Mouse (Mus musculus) forebrain, postnatal 0 days (tissue): Measurements from ENCODE around the gene Pdia2. TPM values are rescaled to one million over a fixed set of nuclear protein-coding genes. Genes with fewer than 3 reads are reported as not detected.
"Not testable (repeated sequence)": the region's sequence is repeated elsewhere in the genome, so short reads cannot be mapped to it uniquely, and the experiment has no call there.

Experiments used
- ATAC-seq: fragments of 200-750 bp; cut with Nextera tagmentation; 2 replicates; pipeline ENCODE4 v1.8.0; 2017; ENCODE audit warnings: mild to moderate bottlenecking, moderate library complexity
- DNase-seq: peaks from one replicate; pipeline ENCODE4 v3.0.0-alpha.2; 2015
- H3K27ac ChIP-seq: fragments of 300-500 bp; sonication (generic); 2 replicates; pipeline ENCODE4 v1.5.1; 2014; ENCODE audit warnings: low read depth, mild to moderate bottlenecking, antibody characterized with exemption, low read length, moderate library complexity, mixed read lengths
- H3K27me3 ChIP-seq: fragments of 300-500 bp; sonication (generic); 2 replicates; pipeline ENCODE4 v1.6.1; 2014; ENCODE audit warnings: mild to moderate bottlenecking, low read length, mixed read lengths; ENCODE audit not compliant: insufficient read depth
- H3K36me3 ChIP-seq: fragments of 300-500 bp; sonication (generic); 2 replicates; pipeline ENCODE4 v1.6.1; 2014; ENCODE audit warnings: mild to moderate bottlenecking, moderate library complexity; ENCODE audit not compliant: insufficient read depth
- H3K4me1 ChIP-seq: fragments of 300-500 bp; sonication (generic); 2 replicates; pipeline ENCODE4 v1.6.1; 2014; ENCODE audit warnings: antibody characterized with exemption; ENCODE audit not compliant: insufficient read depth
- H3K4me2 ChIP-seq: fragments of 300-500 bp; sonication (generic); 2 replicates; pipeline ENCODE4 v1.6.1; 2014; ENCODE audit warnings: low read depth, mild to moderate bottlenecking, moderate library complexity
- H3K4me3 ChIP-seq: fragments of 300-500 bp; sonication (generic); 2 replicates; pipeline ENCODE4 v1.5.1; 2014; ENCODE audit warnings: low read depth, low read length, mixed read lengths
- H3K9ac ChIP-seq: fragments of 300-500 bp; sonication (generic); 2 replicates; pipeline ENCODE4 v1.6.1; 2014; ENCODE audit warnings: mild to moderate bottlenecking
- H3K9me3 ChIP-seq: fragments of 300-500 bp; sonication (generic); 2 replicates; pipeline ENCODE4 v1.6.1; 2016; ENCODE audit warnings: low read length
- CTCF ChIP-seq: sonication (generic); IDR thresholded peaks from 2 replicates; pipeline ENCODE4 v1.5.1; 2016; ENCODE audit warnings: antibody characterized with exemption, control low read depth, low read depth
- WGBS: fragments of 180-500 bp; shearing (Covaris S2); extraction: QIAGEN DNeasy Blood & Tissue Kit; methylation state at CpG from one replicate; pipeline ENCODE4 v1.1.7; 2014; 5-methylcytosine and 5-hydroxymethylcytosine counted together
- polyA plus RNA-seq: library from polyadenylated mRNA; unstranded; fragments of >200 nt; fragmentation: Nextera tagmentation; extraction: Ambion mirVana; gene quantifications from 2 replicates; pipeline ENCODE4 v1.2.1, GENCODE M21; 2015
- total RNA-seq: library from RNA; depleted of rRNA; stranded (reverse); fragments of >200 nt; gene quantifications from 2 replicates; pipeline ENCODE4 v1.2.3, GENCODE M21; 2014; rRNA removed

Pdia2 gene
- total and polyA plus RNA-seq, 2 experiments from 2014 or later: not detected

DNA sequence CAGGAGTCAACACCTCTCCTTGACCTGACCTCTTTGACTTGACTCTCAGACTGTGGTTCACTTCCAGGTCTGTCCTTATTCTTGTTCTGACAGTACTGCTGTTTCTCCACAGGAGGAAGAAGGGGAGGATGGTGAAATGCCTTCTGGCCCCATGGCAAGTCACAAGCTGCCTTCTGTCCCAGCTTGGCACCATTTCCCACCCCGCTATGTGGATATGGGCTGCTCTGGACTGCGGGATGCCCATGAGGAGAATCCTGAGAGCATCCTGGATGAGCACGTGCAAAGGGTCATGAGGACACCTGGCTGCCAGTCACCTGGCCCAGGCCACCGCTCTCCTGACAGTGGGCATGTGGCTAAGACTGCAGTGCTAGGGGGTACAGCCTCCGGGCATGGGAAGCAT lies 11.3 kb downstream of the Pdia2 start:
- no peak for TF ChIP-seq CTCF
- no peak overlapping the region for H3K4me2 ChIP-seq
- 96% methylated on average over 5 of the region's 5 CpGs for WGBS
- H3K27ac ChIP-seq: no peak overlapping the region
- ATAC-seq (no peak), DNase-seq (no peak)
- H3K4me3 ChIP-seq: no peak overlapping the region
- no peaks in the 10 kb centered on the region for H3K27me3 ChIP-seq
- no peaks in the 10 kb centered on the region for H3K9me3 ChIP-seq
- H3K9ac ChIP-seq: no peak overlapping the region
- H3K4me1 ChIP-seq: no peaks in the 10 kb centered on the region
- H3K36me3 ChIP-seq: peaks cover 76% of the 10 kb centered on the region

DNA sequence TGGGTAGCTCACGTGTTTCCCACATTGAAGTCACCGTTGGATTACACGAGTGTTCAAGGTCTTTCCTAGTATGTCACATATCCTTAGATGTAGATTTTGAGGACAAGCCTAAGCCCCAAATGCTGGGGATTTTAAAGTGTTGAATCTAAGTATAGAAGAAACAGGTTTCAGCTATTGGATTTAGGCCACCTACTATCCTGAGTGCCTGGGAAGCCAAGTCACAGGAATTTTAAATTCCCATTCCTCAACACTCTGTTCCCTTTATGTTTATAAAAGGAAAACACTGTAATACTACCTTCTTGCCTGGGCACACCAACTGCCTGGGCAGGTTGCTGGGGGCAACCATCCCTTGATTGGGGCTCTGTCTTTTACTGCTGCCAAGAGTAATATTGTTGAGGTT lies 17.7 kb downstream of the Pdia2 start:
- no peak for TF ChIP-seq CTCF
- ATAC-seq: no peak
- DNase-seq: no peak
- Histone ChIP-seq H3K27me3 (no peaks in the 10 kb centered on the region), H3K4me3 (no peak overlapping the region), H3K4me1 (no peaks in the 10 kb centered on the region), H3K4me2 (no peak overlapping the region), H3K27ac (no peak overlapping the region), H3K9ac (no peak overlapping the region), H3K36me3 (peaks cover 21% of the 10 kb centered on the region), H3K9me3 (no peaks in the 10 kb centered on the region)
- 85% methylated on average over 3 of the region's 3 CpGs for WGBS

DNA sequence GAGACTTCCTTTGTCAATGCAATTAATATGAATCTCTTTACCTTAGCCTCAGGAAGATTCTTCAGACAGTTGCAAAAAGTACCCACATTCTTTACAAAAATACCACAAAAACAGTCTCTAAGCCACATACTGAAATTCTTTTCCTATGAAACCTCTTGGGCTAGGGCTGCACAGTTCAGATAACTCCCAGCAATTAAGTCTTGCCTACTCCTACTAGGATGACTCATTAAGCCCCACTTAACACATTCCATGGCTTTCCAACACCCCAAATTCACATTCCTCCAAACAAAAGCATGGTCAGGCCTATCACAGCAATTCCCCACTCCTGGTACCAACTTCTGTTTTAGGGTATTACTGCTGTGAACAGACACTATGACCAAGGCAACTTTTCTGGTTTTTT lies 20.3 kb downstream of the Pdia2 start:
- H3K27ac ChIP-seq: no peak overlapping the region
- peaks cover 15% of the 10 kb centered on the region for H3K36me3 ChIP-seq
- no peak overlapping the region for H3K9ac ChIP-seq
- no peak for ATAC-seq
- no peak for DNase-seq
- no peaks in the 10 kb centered on the region for H3K4me1 ChIP-seq
- no peaks in the 10 kb centered on the region for H3K27me3 ChIP-seq
- no peak for TF ChIP-seq CTCF
- H3K4me2 ChIP-seq: no peak overlapping the region
- no peak overlapping the region for H3K4me3 ChIP-seq
- no peaks in the 10 kb centered on the region for H3K9me3 ChIP-seq

DNA sequence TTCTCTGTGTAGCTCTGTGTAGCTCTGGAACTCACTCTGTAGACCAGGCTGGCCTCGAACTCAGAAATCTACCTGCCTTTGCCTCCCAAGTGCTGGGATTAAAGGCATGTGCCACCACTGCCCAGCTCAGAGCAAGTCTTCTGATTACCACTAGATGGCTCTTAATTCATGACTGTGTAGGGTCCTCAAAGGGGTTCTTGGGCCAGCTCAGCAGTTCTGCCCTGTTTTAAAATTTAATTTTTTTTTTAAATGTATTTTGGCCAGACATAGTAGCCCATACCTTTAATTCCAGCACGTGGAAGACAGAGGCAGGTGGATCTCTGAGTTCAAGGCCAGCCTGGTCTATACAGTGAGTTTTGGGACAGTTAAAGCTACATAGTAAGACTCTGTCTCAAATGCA lies 23.6 kb downstream of the Pdia2 start:
- not testable (repeated sequence) for DNase-seq, H3K27ac ChIP-seq, H3K9me3 ChIP-seq, ATAC-seq, H3K9ac ChIP-seq, H3K4me1 ChIP-seq, H3K4me3 ChIP-seq, H3K27me3 ChIP-seq, H3K4me2 ChIP-seq
- peaks cover 14% of the 10 kb centered on the region for H3K36me3 ChIP-seq
- WGBS: 88% methylated on average over 2 of the region's 2 CpGs
- TF ChIP-seq CTCF: 0 out of 2 replicates have a peak, but pooled peaks have one; percentile 17

DNA sequence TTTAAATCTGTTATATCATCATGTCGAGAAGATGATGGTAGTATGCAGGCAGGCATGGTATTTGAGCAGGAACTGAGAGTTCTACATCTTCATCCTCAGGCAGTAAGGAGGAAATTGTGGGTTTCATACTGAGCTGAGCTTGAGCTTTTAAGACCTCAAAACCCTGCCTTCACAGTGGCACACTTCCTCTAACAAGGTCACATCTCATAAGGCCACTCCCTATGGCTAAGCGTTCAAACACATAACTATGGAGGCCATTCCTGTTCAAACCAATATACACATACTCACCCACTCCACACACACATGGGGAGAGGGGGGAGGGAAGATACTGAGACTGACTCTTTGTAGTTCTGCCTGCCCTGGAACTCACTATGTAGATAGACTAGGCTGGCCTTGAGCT lies 30.8 kb downstream of the Pdia2 start:
- Histone ChIP-seq H3K27me3 (no peaks in the 10 kb centered on the region), H3K9ac (no peak overlapping the region), H3K4me1 (no peaks in the 10 kb centered on the region), H3K4me3 (no peak overlapping the region), H3K36me3 (no peaks in the 10 kb centered on the region), H3K4me2 (no peak overlapping the region), H3K9me3 (no peaks in the 10 kb centered on the region), H3K27ac (no peak overlapping the region)
- TF ChIP-seq CTCF: no peak
- WGBS: 91% methylated on average over 2 of the region's 2 CpGs
- ATAC-seq (no peak), DNase-seq (no peak)

DNA sequence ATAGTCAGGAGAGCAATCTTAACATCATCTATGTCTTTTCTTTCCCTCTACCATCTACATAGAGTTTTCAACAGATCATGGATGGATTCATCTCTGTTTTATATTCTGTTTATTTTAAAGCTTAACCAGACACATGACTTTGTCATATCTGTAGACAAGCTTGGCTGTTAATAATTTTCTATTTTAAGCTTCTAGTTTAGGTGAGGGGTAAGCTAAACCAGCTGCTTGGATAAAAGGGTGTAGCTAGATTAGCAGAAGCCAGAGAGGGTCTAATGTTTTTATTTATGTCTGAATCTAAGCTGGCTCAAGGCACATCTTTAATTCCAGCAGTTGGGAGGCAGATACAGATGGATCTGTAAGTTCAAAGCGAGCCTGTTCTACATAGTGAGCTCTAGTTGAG lies 36.2 kb downstream of the Pdia2 start:
- Histone ChIP-seq H3K27me3 (no peaks in the 10 kb centered on the region), H3K9me3 (no peaks in the 10 kb centered on the region), H3K9ac (no peak overlapping the region), H3K36me3 (no peaks in the 10 kb centered on the region), H3K4me3 (no peak overlapping the region), H3K27ac (no peak overlapping the region), H3K4me2 (no peak overlapping the region), H3K4me1 (no peaks in the 10 kb centered on the region)
- WGBS: 90% methylated on average over 1 of the region's 1 CpGs
- DNase-seq: no peak
- no peak for TF ChIP-seq CTCF
- no peak for ATAC-seq

DNA sequence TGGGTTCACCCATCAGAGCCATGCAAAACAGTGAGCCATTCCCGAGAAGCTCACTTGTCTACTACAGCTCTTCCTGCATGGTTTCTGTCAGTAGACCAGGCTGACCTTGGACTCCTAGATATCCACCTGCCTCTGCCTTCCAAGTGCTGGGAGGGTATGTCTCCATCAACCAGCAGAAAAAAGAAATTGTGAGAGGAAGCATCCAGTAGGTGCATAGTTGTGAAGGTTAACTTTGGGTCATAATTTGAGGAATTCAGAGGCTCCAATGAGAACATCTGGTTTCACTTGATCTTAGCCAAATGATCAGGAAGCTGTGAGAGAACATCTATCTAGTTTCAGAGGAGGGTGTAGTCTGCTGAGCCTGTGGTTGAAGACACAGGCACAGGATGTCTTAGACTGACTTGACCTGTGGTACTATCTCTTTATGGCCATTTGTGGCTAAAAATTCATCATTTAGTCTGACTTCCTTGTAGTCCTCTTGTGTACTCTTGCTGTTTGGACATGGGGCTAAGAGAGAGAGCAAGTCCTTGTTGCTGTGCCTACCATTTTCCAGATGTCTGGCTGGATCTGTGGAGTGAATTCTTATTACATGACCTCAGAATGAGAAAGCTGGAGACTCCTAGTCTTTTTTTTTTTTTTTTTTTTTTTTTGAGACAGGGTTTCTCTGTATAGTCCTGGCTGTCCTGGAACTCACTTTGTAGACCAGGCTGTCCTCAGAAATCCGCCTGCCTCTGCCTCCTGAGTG lies 46.8 kb downstream of the Pdia2 start:
- 92% methylated on average over 2 of the region's 2 CpGs for WGBS
- H3K9me3 ChIP-seq: no peaks in the 10 kb centered on the region
- H3K9ac ChIP-seq: no peak overlapping the region
- DNase-seq (no peak), ATAC-seq (no peak)
- H3K4me3 ChIP-seq: no peak overlapping the region
- H3K27ac ChIP-seq: no peak overlapping the region
- no peaks in the 10 kb centered on the region for H3K27me3 ChIP-seq
- H3K4me2 ChIP-seq: no peak overlapping the region
- H3K36me3 ChIP-seq: peaks cover 12% of the 10 kb centered on the region; the same call in 1 of the 2 replicates
- TF ChIP-seq CTCF: no peak
- H3K4me1 ChIP-seq: no peaks in the 10 kb centered on the region

DNA sequence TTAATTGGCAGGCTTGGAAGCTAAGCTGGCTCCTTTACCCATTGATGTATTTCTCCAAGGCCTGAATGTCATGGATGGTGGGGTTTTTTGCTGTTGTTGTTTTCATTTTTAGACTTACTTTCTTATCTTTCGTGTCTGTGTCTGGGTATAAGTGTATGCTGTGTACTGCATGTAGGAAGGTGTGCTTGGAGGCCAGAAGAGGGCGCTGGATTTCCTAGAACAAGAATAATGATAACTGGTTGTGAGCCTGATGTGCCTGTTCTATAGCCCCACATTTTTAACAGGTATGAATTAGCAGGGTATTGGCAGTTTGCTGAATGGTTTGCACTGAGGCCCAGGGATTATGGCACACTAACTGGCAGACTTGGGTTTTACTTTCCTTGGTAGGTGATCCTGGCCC lies 49.8 kb downstream of the Pdia2 start:
- no peak overlapping the region for H3K9ac ChIP-seq
- H3K9me3 ChIP-seq: no peaks in the 10 kb centered on the region

More for the DNA sequence above, 49.8 kb downstream of the Pdia2 start:
- Histone ChIP-seq H3K4me1 (no peaks in the 10 kb centered on the region), H3K4me3 (no peak overlapping the region), H3K36me3 (peaks cover 17% of the 10 kb centered on the region; the same call in 1 of the 2 replicates), H3K4me2 (no peak overlapping the region), H3K27ac (no peak overlapping the region), H3K27me3 (no peaks in the 10 kb centered on the region)
- 87% methylated on average over 2 of the region's 2 CpGs for whole genome bisulfite sequencing
- DNase-seq (no peak), ATAC-seq (no peak)
- no peak for TF ChIP-seq CTCF

Other genes with a start within 250 kb of the Pdia2 start
- gene A930017K11Rik, start 246.5 kb downstream of the Pdia2 start, total RNA-seq: 0.10 TPM in 1 of 2 replicates, not detected in the other
- gene A930017K11Rik, start 246.5 kb downstream of the Pdia2 start, polyA plus RNA-seq: 0.07 TPM in 1 of 2 replicates, not detected in the other
- 24.7 and 24.9 TPM in 2 replicates for gene Capn15, start 213.3 kb downstream of the Pdia2 start, total RNA-seq
- gene Capn15, start 213.3 kb downstream of the Pdia2 start, polyA plus RNA-seq: 11.4 and 15.2 TPM in 2 replicates
- gene Rab11fip3, start 129.5 kb downstream of the Pdia2 start, total RNA-seq: 21.5 and 30.0 TPM in 2 replicates
- gene Rab11fip3, start 129.5 kb downstream of the Pdia2 start, polyA plus RNA-seq: 11.6 and 15.4 TPM in 2 replicates
- gene Decr2, start 108.8 kb downstream of the Pdia2 start, total RNA-seq: 32.7 and 41.1 TPM in 2 replicates
- 29.5 and 35.3 TPM in 2 replicates for gene Decr2, start 108.8 kb downstream of the Pdia2 start, polyA plus RNA-seq
- 9.5 and 16.0 TPM in 2 replicates for gene Nme4, start 103.5 kb downstream of the Pdia2 start, total RNA-seq
- 11.4 and 12.9 TPM in 2 replicates for gene Nme4, start 103.5 kb downstream of the Pdia2 start, polyA plus RNA-seq
- 2.8 and 4.3 TPM in 2 replicates for gene Tmem8, start 85.8 kb downstream of the Pdia2 start, total RNA-seq
- gene Tmem8, start 85.8 kb downstream of the Pdia2 start, polyA plus RNA-seq: 2.4 and 2.5 TPM in 2 replicates
- 116 and 166 TPM in 2 replicates for gene Mrpl28, start 75.6 kb downstream of the Pdia2 start, total RNA-seq
- gene Mrpl28, start 75.6 kb downstream of the Pdia2 start, polyA plus RNA-seq: 182 and 189 TPM in 2 replicates
- gene Axin1, start 60.4 kb downstream of the Pdia2 start, total RNA-seq: 33.7 and 47.6 TPM in 2 replicates
- gene Axin1, start 60.4 kb downstream of the Pdia2 start, polyA plus RNA-seq: 15.1 and 15.3 TPM in 2 replicates
- 17.1 and 28.3 TPM in 2 replicates for gene Rgs11, start 3.9 kb upstream of the Pdia2 start, total RNA-seq
- gene Rgs11, start 3.9 kb upstream of the Pdia2 start, polyA plus RNA-seq: 7.9 and 12.5 TPM in 2 replicates
- 140 and 171 TPM in 2 replicates for gene Arhgdig, start 8.7 kb upstream of the Pdia2 start, total RNA-seq
- gene Arhgdig, start 8.7 kb upstream of the Pdia2 start, polyA plus RNA-seq: 230 and 243 TPM in 2 replicates
- 18.3 and 20.1 TPM in 2 replicates for gene Fam234a, start 45.2 kb upstream of the Pdia2 start, total RNA-seq
- gene Fam234a, start 45.2 kb upstream of the Pdia2 start, polyA plus RNA-seq: 22.7 and 28.9 TPM in 2 replicates
- gene Luc7l, start 53.8 kb upstream of the Pdia2 start, total RNA-seq: 101 and 120 TPM in 2 replicates
- 70.2 and 88.4 TPM in 2 replicates for gene Luc7l, start 53.8 kb upstream of the Pdia2 start, polyA plus RNA-seq
- 59.1 and 74.1 TPM in 2 replicates for gene Neurl1b, start 215.7 kb upstream of the Pdia2 start, total RNA-seq
- 2.2 and 3.9 TPM in 2 replicates for gene Neurl1b, start 215.7 kb upstream of the Pdia2 start, polyA plus RNA-seq